Mouse (Mus musculus) CH12.LX (cell line): Measurements from ENCODE around the gene Cxcl10. TPM values are rescaled to one million over a fixed set of nuclear protein-coding genes. Genes with fewer than 3 reads are reported as not detected.
A peak's percentile ranks its signal among the peaks of the same experiment; 100 is the strongest.

ENCODE experiments used
- DNase-seq: peaks from one replicate; pipeline ENCODE4 v3.0.0-alpha.2; 2013; ENCODE audit errors: extremely low read depth
- H3K27ac ChIP-seq: 2 replicates; pipeline ENCODE4 v1.5.1; 2012; ENCODE audit warnings: low read depth, mild to moderate bottlenecking, control low read depth, moderate library complexity; ENCODE audit not compliant: insufficient read depth
- H3K27me3 ChIP-seq: replicated peaks from 2 replicates; pipeline ENCODE3; 2012; ENCODE audit warnings: inconsistent platforms
- H3K36me3 ChIP-seq, 2 experiments: replicated peaks in 1 of 2; 2 replicates each; pipeline versions ENCODE3 to v1.6.1; 2012; ENCODE audit warnings: inconsistent platforms in 1 of 2, low read length in 1 of 2, mild to moderate bottlenecking in 1 of 2, mixed read lengths in 1 of 2, moderate library complexity in 1 of 2; ENCODE audit not compliant: control insufficient read depth in 1 of 2, insufficient read depth in 1 of 2
- H3K4me1 ChIP-seq, 2 experiments: 2 replicates each; pipeline ENCODE4 v1.6.1; 2012; ENCODE audit warnings: inconsistent platforms in 1 of 2, moderate library complexity in 1 of 2; ENCODE audit not compliant: insufficient read depth in 2 of 2, control insufficient read depth in 1 of 2
- H3K4me2 ChIP-seq: 2 replicates; pipeline ENCODE4 v1.6.1; 2012; ENCODE audit warnings: low read depth, mild to moderate bottlenecking, control low read depth; ENCODE audit not compliant: poor library complexity, insufficient read depth, severe bottlenecking
- H3K4me3 ChIP-seq, 3 experiments: fragments of 150-350 bp in 1 of 3; sonication (generic) in 1 of 3; replicated peaks in 1 of 3; 2 replicates each; pipeline versions ENCODE3 to v1.5.1; 2011 to 2012; ENCODE audit warnings: low read depth in 2 of 3, low read length in 2 of 3, mild to moderate bottlenecking in 2 of 3, moderate library complexity in 2 of 3, control low read depth in 1 of 3, improper control_type of control experiment in 1 of 3, inconsistent platforms in 1 of 3, mixed read lengths in 1 of 3; ENCODE audit not compliant: poor library complexity in 1 of 3
- H3K79me2 ChIP-seq: replicated peaks from 2 replicates; pipeline ENCODE4 v1.6.1; 2012; ENCODE audit warnings: mild to moderate bottlenecking, moderate library complexity; ENCODE audit not compliant: control insufficient read depth, poor library complexity, insufficient read depth, severe bottlenecking; ENCODE audit errors: extremely low read depth
- H3K9ac ChIP-seq: 2 replicates; pipeline ENCODE4 v1.6.1; 2012; ENCODE audit warnings: low read depth, mild to moderate bottlenecking, control low read depth, moderate library complexity; ENCODE audit not compliant: insufficient read depth
- H3K9me3 ChIP-seq: replicated peaks from 2 replicates; pipeline ENCODE3; 2012; ENCODE audit warnings: low read length, inconsistent platforms, mixed read lengths
- CTCF ChIP-seq, 2 experiments: IDR thresholded peaks in 1 of 2; conservative IDR thresholded peaks in 1 of 2; 2 replicates each; pipeline ENCODE4 v1.5.1; 2011 to 2012; ENCODE audit warnings: low read depth in 2 of 2, low read length in 2 of 2, improper control_type of control experiment in 1 of 2, inconsistent platforms in 1 of 2, mild to moderate bottlenecking in 1 of 2, moderate library complexity in 1 of 2
- EP300 ChIP-seq: IDR thresholded peaks from 2 replicates; pipeline ENCODE4 v1.6.1; 2011; ENCODE audit warnings: low read length, improper control_type of control experiment
- ETS1 ChIP-seq: conservative IDR thresholded peaks from 2 replicates; pipeline ENCODE4 v1.6.1; 2012; ENCODE audit warnings: low read depth, mild to moderate bottlenecking, inconsistent platforms, low read length, improper control_type of control experiment, moderate library complexity
- GABPA ChIP-seq: IDR thresholded peaks from 2 replicates; pipeline ENCODE4 v1.6.1; 2012; ENCODE audit warnings: low read depth, low read length, improper control_type of control experiment, inconsistent platforms; ENCODE audit not compliant: insufficient replicate concordance
- HCFC1 ChIP-seq: IDR thresholded peaks from 2 replicates; pipeline ENCODE4 v1.6.1; 2012; ENCODE audit warnings: low read depth, mild to moderate bottlenecking, inconsistent platforms, low read length, improper control_type of control experiment
- JUN ChIP-seq: IDR thresholded peaks from 2 replicates; pipeline ENCODE4 v1.6.1; 2011; ENCODE audit warnings: low read depth, mild to moderate bottlenecking, low read length, improper control_type of control experiment, moderate library complexity; ENCODE audit not compliant: insufficient read depth
- JUND ChIP-seq: conservative IDR thresholded peaks from 2 replicates; pipeline ENCODE4 v1.6.1; 2011; ENCODE audit warnings: low read depth, low read length, improper control_type of control experiment
- MAFK ChIP-seq: IDR thresholded peaks from 2 replicates; pipeline ENCODE4 v1.6.1; 2011; ENCODE audit warnings: low read length, improper control_type of control experiment; ENCODE audit not compliant: insufficient replicate concordance
- MAX ChIP-seq: IDR thresholded peaks from 2 replicates; pipeline ENCODE4 v1.6.1; 2011; ENCODE audit warnings: low read length, improper control_type of control experiment
- MAZ ChIP-seq: IDR thresholded peaks from 2 replicates; pipeline ENCODE4 v1.6.1; 2012; ENCODE audit warnings: low read depth, mild to moderate bottlenecking, inconsistent platforms, low read length, improper control_type of control experiment, moderate library complexity
- MYC ChIP-seq: IDR thresholded peaks from 2 replicates; pipeline ENCODE4 v1.6.1; 2011; ENCODE audit warnings: low read depth, mild to moderate bottlenecking, improper control_type of control experiment, low read length
- NELFE ChIP-seq: IDR thresholded peaks from 2 replicates; pipeline ENCODE4 v1.6.1; 2011; ENCODE audit warnings: low read depth, low read length, improper control_type of control experiment
- POLR2A ChIP-seq: IDR thresholded peaks from 2 replicates; pipeline ENCODE4 v1.6.1; 2011; ENCODE audit warnings: low read depth, mild to moderate bottlenecking, improper control_type of control experiment, low read length
- POLR2AphosphoS2 ChIP-seq: IDR thresholded peaks from 2 replicates; pipeline ENCODE4 v1.6.1; 2011; ENCODE audit warnings: low read depth, low read length, improper control_type of control experiment
- RAD21 ChIP-seq: IDR thresholded peaks from 2 replicates; pipeline ENCODE4 v1.6.1; 2011; ENCODE audit warnings: low read depth, mild to moderate bottlenecking, low read length, improper control_type of control experiment, moderate library complexity
- SMC3 ChIP-seq: IDR thresholded peaks from 2 replicates; pipeline ENCODE4 v1.6.1; 2011; ENCODE audit warnings: low read depth, low read length, improper control_type of control experiment
- UBTF ChIP-seq: IDR thresholded peaks from 2 replicates; pipeline ENCODE4 v1.6.1; 2012; ENCODE audit warnings: low read depth, mild to moderate bottlenecking, inconsistent platforms, low read length, improper control_type of control experiment, moderate library complexity
- USF1 ChIP-seq: IDR thresholded peaks from 2 replicates; pipeline ENCODE4 v1.6.1; 2014; ENCODE audit warnings: low read depth, mild to moderate bottlenecking, inconsistent platforms, low read length, improper control_type of control experiment
- USF2 ChIP-seq: conservative IDR thresholded peaks from 2 replicates; pipeline ENCODE4 v1.6.1; 2011; ENCODE audit warnings: low read depth, low read length, improper control_type of control experiment
- ZC3H11A ChIP-seq: IDR thresholded peaks from 2 replicates; pipeline ENCODE4 v1.6.1; 2012; ENCODE audit warnings: low read depth, mild to moderate bottlenecking, inconsistent platforms, low read length, improper control_type of control experiment
- ZNF384 ChIP-seq: IDR thresholded peaks from 2 replicates; pipeline ENCODE4 v1.6.1; 2012; ENCODE audit warnings: low read depth, low read length, improper control_type of control experiment, inconsistent platforms
- dilution Hi-C: fragments of 300-500 bp; cut with MboI; formaldehyde crosslinking; loops from 2 replicates; pipeline ENCODE4 v1.14.3; 2020; ENCODE audit warnings: low sequenced_read_pairs; ENCODE audit not compliant: extremely low pct_unique_long_range_greater_than_20kb, extremely low pct_ligation_motif_present
- in situ Hi-C: fragments of 300-500 bp; cut with MboI; formaldehyde crosslinking; loops from 3 replicates; pipeline ENCODE4 v1.14.3; 2019; ENCODE audit warnings: low sequenced_read_pairs, low pct_ligation_motif_present, low pct_unique_long_range_greater_than_20kb, mixed read lengths
- polyA plus RNA-seq: library from polyadenylated mRNA; unstranded; fragments of >175 nt; gene quantifications from 2 replicates; pipeline ENCODE4 v1.2.1, GENCODE M21; 2012; ENCODE audit warnings: low read depth; ENCODE audit not compliant: insufficient read length
- total RNA-seq, 2 experiments: library from RNA; depleted of rRNA; stranded (reverse); fragments of 300-350 nt in 1 of 2; fragments of >200 nt in 1 of 2; gene quantifications; 2 replicates each; pipeline ENCODE4 v1.2.3; 2012 to 2014

Cxcl10 gene
- total and polyA plus RNA-seq, 3 experiments: 0.30 to 4.9 (median 2.6) TPM

- H3K9ac ChIP-seq: no peak overlapping the region
- H3K4me2 ChIP-seq: no peak overlapping the region
- H3K36me3 ChIP-seq: no peaks in the 10 kb centered on the region
- H3K79me2 ChIP-seq: no peaks in the 10 kb centered on the region
- no peaks in the 10 kb centered on the region for H3K9me3 ChIP-seq
- DNase-seq: peak; percentile 48
- peaks cover 5% of the 10 kb centered on the region for H3K27me3 ChIP-seq
- in situ Hi-C loops: no loop called here
- no peak overlapping the region for H3K27ac ChIP-seq
- dilution Hi-C loops: no loop called here
- H3K4me1 ChIP-seq: peaks cover 6 to 15% of the 10 kb centered on the region in 2 experiments
- TF ChIP-seq SMC3 (peak; percentile 67), NELFE (peak; percentile 32; the same call in 1 of the 2 replicates), CTCF (conservative IDR thresholded peaks at IDR 0.05 in 1 of 2, IDR thresholded peaks at IDR 0.05 in 1 of 2; ENCODE audit: low read depth in 2 of 2, low read length in 2 of 2) (peak; percentile 73 to 76), ZNF384 (no peak), MAFK (no peak), JUND (0 out of 2 replicates have a peak, but pooled peaks have one; percentile 15), RAD21 (peak; percentile 66)
- H3K4me3 ChIP-seq: no peak overlapping the region
Measured at GRCm38 (mm10) chr5:92384855-92385254, 36.2 kb upstream of the Cxcl10 start.

GRCm38 (mm10) chr5:92383747-92384146, 35.1 kb upstream of the Cxcl10 start:
- Histone ChIP-seq H3K27ac (no peak overlapping the region), H3K36me3 (no peaks in the 10 kb centered on the region), H3K4me2 (no peak overlapping the region), H3K79me2 (no peaks in the 10 kb centered on the region), H3K9ac (no peak overlapping the region), H3K4me3 (no peak overlapping the region), H3K27me3 (peaks cover 2% of the 10 kb centered on the region), H3K4me1 (peaks cover 6 to 15% of the 10 kb centered on the region in 2 experiments), H3K9me3 (no peaks in the 10 kb centered on the region)
- DNase-seq: no peak
- dilution Hi-C loops: no loop called here
- in situ Hi-C loops: no loop called here
- TF ChIP-seq ZNF384 (no peak), USF2 (no peak), NELFE (no peak), EP300 (no peak), MAZ (no peak), MAX (no peak), JUND (no peak), ZC3H11A (no peak), GABPA (no peak), RAD21 (no peak), CTCF (conservative IDR thresholded peaks at IDR 0.05 in 1 of 2, IDR thresholded peaks at IDR 0.05 in 1 of 2; ENCODE audit: low read depth in 2 of 2, low read length in 2 of 2) (no peak), JUN (no peak), USF1 (no peak), HCFC1 (no peak), POLR2AphosphoS2 (no peak), MYC (no peak), POLR2A (no peak), UBTF (no peak), ETS1 (no peak)
